Mouse (Mus musculus) brain, embryonic 14.5 days (tissue): ENCODE measurements around the gene Gli2.

Experiments used
- CTCF ChIP-seq: fragments of 200-500 bp; IDR thresholded peaks from 2 replicates; pipeline ENCODE4 v1.5.1; 2012; ENCODE audit warnings: inconsistent platforms, mild to moderate bottlenecking, moderate library complexity, borderline replicate concordance; ENCODE audit not compliant: insufficient read depth, insufficient read length; ENCODE audit errors: extremely low read depth
- POLR2A ChIP-seq: fragments of 200-500 bp; IDR thresholded peaks from 2 replicates; pipeline ENCODE4 v1.6.1; 2012; ENCODE audit warnings: mild to moderate bottlenecking, inconsistent platforms, borderline replicate concordance; ENCODE audit not compliant: poor library complexity, insufficient read depth, insufficient read length, severe bottlenecking; ENCODE audit errors: extremely low read depth

DNA sequence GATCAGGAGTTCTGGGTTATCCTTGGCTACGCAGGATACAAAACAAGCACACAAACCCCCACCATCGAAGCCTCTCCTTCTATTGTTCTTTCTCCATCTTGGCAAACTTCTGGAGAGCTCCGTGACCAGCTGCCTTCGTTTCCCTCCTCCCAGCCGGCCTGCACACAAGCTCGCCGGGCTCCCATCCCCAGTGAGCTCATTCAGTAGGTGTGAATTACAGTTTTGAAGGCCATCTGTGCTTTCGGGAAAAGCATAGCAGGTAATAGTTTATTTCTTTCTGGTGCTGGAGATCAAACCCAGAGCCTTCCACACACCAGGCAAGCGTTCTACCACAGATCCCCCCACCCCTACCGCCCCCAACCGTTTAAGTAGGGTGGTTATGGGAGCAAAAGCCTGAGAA is 226.8 kb downstream of the Gli2 start:
- no peak for TF ChIP-seq CTCF
- TF ChIP-seq POLR2A, result no peak
